Mouse (Mus musculus) heart, postnatal 36 days (tissue): ENCODE measurements around the gene Galk1. TPM values are rescaled to one million over a fixed set of nuclear protein-coding genes. Genes with fewer than 3 reads are reported as not detected.

Source experiments
- DNase-seq, 2 experiments: peaks; one replicate each; pipeline ENCODE4 v3.0.0; 2021 to 2022
- intact Hi-C: fragments of 180-260 bp; cut with DNase I; formaldehyde crosslinking; loops from one replicate; pipeline ENCODE4 v1.15.1; 2025
- total RNA-seq, 2 experiments: library from RNA; stranded (reverse); gene quantifications; 2 replicates each; pipeline ENCODE4 v1.2.3; 2021

The Galk1 gene
- total RNA-seq, 2 experiments from 2014 or later, result 12.8 to 19.3 TPM

GRCm38 (mm10) chr11:115992098-115992497 lies 20.4 kb downstream of the Galk1 start:
- intact Hi-C loops, result no loop called here
- DNase-seq, result no peak

- no peak for DNase-seq
- intact Hi-C loops, result no loop called here
Observed at GRCm38 (mm10) chr11:115989686-115990085, 22.8 kb downstream of the Galk1 start.

GRCm38 (mm10) chr11:115983291-115983690 lies 29.2 kb downstream of the Galk1 start:
- intact Hi-C loops, result no loop called here
- DNase-seq, result no peak

- no peak for DNase-seq
- intact Hi-C loops, result no loop called here
Observed at GRCm38 (mm10) chr11:115982472-115982871, 30.0 kb downstream of the Galk1 start.

- intact Hi-C loops, result no loop called here
- no peak for DNase-seq
Observed at GRCm38 (mm10) chr11:115975544-115975943, 37.0 kb downstream of the Galk1 start.

GRCm38 (mm10) chr11:115975083-115975420 lies 37.5 kb downstream of the Galk1 start:
- intact Hi-C loops, result no loop called here

GRCm38 (mm10) chr11:115974309-115975082 lies 38.0 kb downstream of the Galk1 start, which contains the start of gene Itgb4:
Itgb4 (plus strand) TSS chr11:115974709.
- peak; percentile 17 to 30 for DNase-seq
- intact Hi-C loops, result no loop called here

More at GRCm38 (mm10) chr11:115975083-115975420, 37.5 kb downstream of the Galk1 start:
- peak in 1 of 2 experiments; percentile 15 for DNase-seq

- no peak for DNase-seq
- intact Hi-C loops, result no loop called here
Observed at GRCm38 (mm10) chr11:115971016-115971415, 41.5 kb downstream of the Galk1 start.

- intact Hi-C loops, result no loop called here
Observed at GRCm38 (mm10) chr11:115970006-115970673, 42.4 kb downstream of the Galk1 start.

GRCm38 (mm10) chr11:115968731-115969405 lies 43.7 kb downstream of the Galk1 start:
- no peak for DNase-seq
- intact Hi-C loops, result no loop called here

More at GRCm38 (mm10) chr11:115970006-115970673, 42.4 kb downstream of the Galk1 start:
- no peak for DNase-seq

- intact Hi-C loops, result no loop called here
- peak in 1 of 2 experiments; percentile 49 for DNase-seq
Observed at GRCm38 (mm10) chr11:115964977-115965604, 47.4 kb downstream of the Galk1 start.

GRCm38 (mm10) chr11:115962651-115963412 lies 49.7 kb downstream of the Galk1 start:
- intact Hi-C loops, result no loop called here
- DNase-seq, result no peak

- DNase-seq, result no peak
- intact Hi-C loops, result no loop called here
Observed at GRCm38 (mm10) chr11:115959018-115959417, 53.5 kb downstream of the Galk1 start.

Other genes starting within 250 kb of the Galk1 start
- gene Tmem94, start 247.3 kb downstream of the Galk1 start, total RNA-seq, result 100 to 1,000 TPM in 1 of 2 experiments, 10 to 100 TPM in 1; 92.3 to 101 TPM
- 10 to 100 TPM; 48.6 to 50.6 TPM for gene Caskin2, start 199.1 kb downstream of the Galk1 start, total RNA-seq
- 1 to 10 TPM; 8.7 to 9.7 TPM for gene Tsen54, start 198.0 kb downstream of the Galk1 start, total RNA-seq
- gene Llgl2, start 188.7 kb downstream of the Galk1 start, total RNA-seq, result 10 to 100 TPM; 18.7 to 21.2 TPM
- gene Myo15b, start 154.3 kb downstream of the Galk1 start, total RNA-seq, result under 1 TPM in 1 of 2 experiments, not detected in 1; 0.14 TPM
- 10 to 100 TPM; 14.8 to 26.7 TPM for gene Smim5, start 112.8 kb downstream of the Galk1 start, total RNA-seq
- under 1 TPM in 1 of 2 experiments, not detected in 1; 0.31 TPM for gene Smim6, start 100.7 kb downstream of the Galk1 start, total RNA-seq
- 10 to 100 TPM; 17.2 to 20.7 TPM for gene Sap30bp, start 79.4 kb downstream of the Galk1 start, total RNA-seq
- gene Recql5, start 79.2 kb downstream of the Galk1 start, total RNA-seq, result 1 to 10 TPM; 6.7 to 8.9 TPM
- gene Itgb4, start 38.0 kb downstream of the Galk1 start, total RNA-seq, result 1 to 10 TPM; 2.6 to 3.4 TPM
- 100 to 1,000 TPM; 136 to 158 TPM for gene H3f3b, start 15.2 kb upstream of the Galk1 start, total RNA-seq
- 1 to 10 TPM; 8.0 to 8.4 TPM for gene Unk, start 17.6 kb upstream of the Galk1 start, total RNA-seq
- under 1 TPM; 0.41 to 0.42 TPM for gene Unc13d, start 65.2 kb upstream of the Galk1 start, total RNA-seq
- 100 to 1,000 TPM in 1 of 2 experiments, 10 to 100 TPM in 1; 97.0 to 106 TPM for gene Wbp2, start 74.3 kb upstream of the Galk1 start, total RNA-seq
- 10 to 100 TPM; 25.2 to 34.2 TPM for gene Trim47, start 114.5 kb upstream of the Galk1 start, total RNA-seq
- gene Trim65, start 118.4 kb upstream of the Galk1 start, total RNA-seq, result 1 to 10 TPM; 7.4 to 7.6 TPM
- gene Mrpl38, start 126.1 kb upstream of the Galk1 start, total RNA-seq, result 10 to 100 TPM; 62.9 to 63.4 TPM
- 10 to 100 TPM; 13.2 to 16.2 TPM for gene Fbf1, start 155.4 kb upstream of the Galk1 start, total RNA-seq
- 10 to 100 TPM; 10.5 to 20.1 TPM for gene Ten1, start 186.1 kb upstream of the Galk1 start, total RNA-seq
- gene Acox1, start 186.3 kb upstream of the Galk1 start, total RNA-seq, result 100 to 1,000 TPM; 160 to 173 TPM
- gene Evpl, start 225.4 kb upstream of the Galk1 start, total RNA-seq, result 1 to 10 TPM in 1 of 2 experiments, under 1 TPM in 1; 0.62 to 1.0 TPM